ENCODE assay signal across 15 mouse cellular contexts in the genomic region with DNA sequence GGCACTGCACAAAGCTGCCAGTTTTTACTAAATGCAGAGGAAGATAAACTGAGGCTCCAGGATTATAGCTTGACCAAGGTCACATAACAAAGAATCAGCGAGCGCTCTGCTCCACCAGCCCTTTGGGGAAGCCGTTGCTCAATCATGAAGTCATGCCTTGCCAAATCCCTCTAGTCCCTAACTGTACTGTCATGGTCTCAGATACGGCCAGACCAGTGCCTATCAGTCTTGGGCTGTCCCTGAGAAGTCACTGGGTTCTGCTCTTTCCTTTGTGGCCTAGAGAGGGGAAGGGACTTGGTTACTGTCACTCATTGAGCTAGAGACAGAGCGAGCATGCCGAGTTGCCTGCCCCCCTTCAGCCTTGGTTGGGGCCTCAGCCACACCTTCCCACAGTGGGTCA. TPM values are rescaled to one million over a fixed set of nuclear protein-coding genes. Genes with fewer than 3 reads are reported as not detected.
A peak's percentile ranks its signal among the peaks of the same experiment; 100 is the strongest.
DNase-seq lines count a peak whose midpoint lies in the region; ATAC-seq and TF ChIP-seq lines count a peak whose summit lies in the region.
"Had no signal": no experiment of that assay in that cellular context is flagged by ENCODE, and none has a peak within 500 bp of the region (broad histone marks: within the 10 kb centered on the region; RNA-seq: fewer than 3 reads in every experiment).

No protein-coding gene starts in this region.

- H3K36me3 ChIP-seq in stomach, postnatal 0 days (ENCODE audit: control insufficient read depth, insufficient read depth, low read length) = no peaks in the 10 kb centered on the region
- no peaks in the 10 kb centered on the region for H3K36me3 ChIP-seq in forebrain, embryonic 11.5 days (ENCODE audit: control insufficient read depth, insufficient read depth, low read length)
- H3K36me3 ChIP-seq: forebrain, embryonic 15.5 days; kidney, embryonic 15.5 days; limb, embryonic 13.5 days had no signal

- peak; percentile 6 for DNase-seq in gastrocnemius, postnatal 14 days
- no peak for DNase-seq in gastrocnemius, postnatal 4 days (ENCODE audit: low spot score in 2 of 2)
- DNase-seq in lung, postnatal 14 days = peak; percentile 39
- DNase-seq in lung, adult 2 months = no peak
- no peak for DNase-seq in stomach, postnatal 0 days (ENCODE audit: low spot score)
- no peak for DNase-seq in forebrain, embryonic 11.5 days (ENCODE audit: low spot score)

- H3K4me1 ChIP-seq in lung, adult 2 months (ENCODE audit: control insufficient read depth, insufficient read depth, low read length) = no peaks in the 10 kb centered on the region
- H3K4me1 ChIP-seq in stomach, postnatal 0 days (replicated peaks; ENCODE audit: control insufficient read depth, insufficient read depth) = no peaks in the 10 kb centered on the region
- peaks cover 3% of the 10 kb centered on the region; the same call in 1 of the 2 replicates for H3K4me1 ChIP-seq in forebrain, embryonic 11.5 days (replicated peaks; ENCODE audit: control insufficient read depth, insufficient read depth, low read length)
- H3K4me1 ChIP-seq: forebrain, embryonic 15.5 days had no signal

- H3K9ac ChIP-seq in stomach, postnatal 0 days (ENCODE audit: low read length) = no peak overlapping the region
- H3K9ac ChIP-seq in forebrain, embryonic 11.5 days (ENCODE audit: low read length) = no peak overlapping the region
- H3K9ac ChIP-seq: forebrain, embryonic 15.5 days; heart, embryonic 15.5 days; kidney, embryonic 15.5 days; limb, embryonic 13.5 days had no signal

- TF ChIP-seq EP300 in stomach, postnatal 0 days (optimal IDR thresholded peaks at IDR 0.05) = no peak

- H3K27me3 ChIP-seq in stomach, postnatal 0 days (ENCODE audit: control insufficient read depth, insufficient read depth, low read length) = no peaks in the 10 kb centered on the region
- no peaks in the 10 kb centered on the region for H3K27me3 ChIP-seq in forebrain, embryonic 11.5 days (ENCODE audit: control insufficient read depth, insufficient read depth, low read length)
- H3K27me3 ChIP-seq: forebrain, embryonic 15.5 days; heart, embryonic 15.5 days; kidney, embryonic 15.5 days had no signal

- intact Hi-C loops in gastrocnemius, postnatal 14 days (cut with DNase I; ENCODE audit: low total_unique reads) = no loop called here

- no peaks in the 10 kb centered on the region for H3K9me3 ChIP-seq in stomach, postnatal 0 days (ENCODE audit: control insufficient read depth, low read length)
- no peaks in the 10 kb centered on the region for H3K9me3 ChIP-seq in forebrain, embryonic 11.5 days (ENCODE audit: control insufficient read depth, low read length)
- H3K9me3 ChIP-seq: forebrain, embryonic 15.5 days; heart, embryonic 15.5 days; kidney, embryonic 15.5 days; megakaryocyte, embryonic 14.5 days had no signal

- 65% methylated on average over 6 of the region's 6 CpGs for WGBS in lung, adult 2 months
- 80% methylated on average over 6 of the region's 6 CpGs for WGBS in stomach, postnatal 0 days
- WGBS in forebrain, embryonic 11.5 days = 87% methylated on average over 6 of the region's 6 CpGs

- H3K4me2 ChIP-seq in stomach, postnatal 0 days (replicated peaks; ENCODE audit: low read depth) = no peak overlapping the region
- H3K4me2 ChIP-seq in forebrain, embryonic 11.5 days (ENCODE audit: low read depth, low read length, severe bottlenecking) = no peak overlapping the region
- H3K4me2 ChIP-seq: forebrain, embryonic 15.5 days; heart, embryonic 15.5 days; kidney, embryonic 15.5 days; limb, embryonic 13.5 days had no signal

- no peak overlapping the region for H3K27ac ChIP-seq in stomach, postnatal 0 days (replicated peaks)
- H3K27ac ChIP-seq in forebrain, embryonic 11.5 days (ENCODE audit: low read depth, low read length) = no peak overlapping the region
- H3K27ac ChIP-seq: forebrain, embryonic 15.5 days; heart, embryonic 15.5 days; kidney, embryonic 15.5 days; limb, embryonic 13.5 days had no signal

- peak; percentile 37 to 51; a peak in 2 of 4 replicates for ATAC-seq in hematopoietic stem cell, adult 5-6 weeks (replicated peaks in 1 of 2; ENCODE audit: insufficient read depth in 1 of 2, low FRiP score in 2 of 2, low TSS enrichment in 1 of 2, low read depth in 1 of 2, poor library complexity in 2 of 2, severe bottlenecking in 2 of 2)
- ATAC-seq in stomach, postnatal 0 days (ENCODE audit: low FRiP score, low TSS enrichment) = 0 out of 2 replicates have a peak, but pooled peaks have one; percentile 13
- ATAC-seq in cerebellum, adult (ENCODE audit: insufficient number of reproducible peaks, low FRiP score, low TSS enrichment) = no peak
- no peak for ATAC-seq in forebrain, embryonic 11.5 days (replicated peaks; ENCODE audit: low FRiP score)
- ATAC-seq: forebrain, embryonic 15.5 days had no signal

- H3K4me3 ChIP-seq in lung, adult 2 months (replicated peaks; ENCODE audit: extremely low read depth, low read depth, low read length) = no peak overlapping the region
- H3K4me3 ChIP-seq in stomach, postnatal 0 days (ENCODE audit: low read depth, low read length) = no peak overlapping the region
- no peak overlapping the region for H3K4me3 ChIP-seq in forebrain, embryonic 11.5 days (ENCODE audit: low read depth, low read length)
- H3K4me3 ChIP-seq: forebrain, embryonic 15.5 days; heart, embryonic 15.5 days; kidney, embryonic 15.5 days; limb, embryonic 13.5 days; megakaryocyte, embryonic 14.5 days had no signal

- TF ChIP-seq CTCF in lung, adult 2 months (IDR thresholded peaks at IDR 0.05; ENCODE audit: insufficient read depth, low read length) = no peak
- TF ChIP-seq CTCF in stomach, postnatal 0 days (IDR thresholded peaks at IDR 0.05; ENCODE audit: low read depth) = no peak

- no peak for TF ChIP-seq POLR2A in lung, adult 2 months (IDR thresholded peaks at IDR 0.05; ENCODE audit: borderline replicate concordance, extremely low read depth, low read depth, low read length)

RNA-seq across cellular contexts. Expression of a gene that starts 47.6 kb away (rescaled TPM):
- total RNA-seq in gastrocnemius, postnatal 14 days (2021) = 10 to 100 TPM; 60.0 to 66.0 TPM
- total RNA-seq in gastrocnemius, postnatal 4 days (2021) = 10 to 100 TPM; 62.2 to 72.7 TPM
- 43.4 and 51.1 TPM in 2 replicates for polyA plus RNA-seq in lung, adult 2 months (2012; rRNA removed)
- 7.4 and 10.9 TPM in 2 replicates for total RNA-seq in hematopoietic stem cell, adult 5-6 weeks (2017)
- polyA plus RNA-seq in stomach, postnatal 0 days (2015; fragmentation: Nextera tagmentation; extraction: Ambion mirVana) = 10.4 and 13.8 TPM in 2 replicates
- 1.9 and 3.3 TPM in 2 replicates for polyA plus RNA-seq in forebrain, embryonic 11.5 days (2014; fragmentation: Nextera tagmentation; extraction: Ambion mirVana)

RNA-seq across cellular contexts. Expression of a gene that starts 50.1 kb away (rescaled TPM):
- 1 to 10 TPM; 2.4 to 3.5 TPM for total RNA-seq in gastrocnemius, postnatal 14 days (2021)
- total RNA-seq in gastrocnemius, postnatal 4 days (2021) = 10 to 100 TPM; 12.0 to 13.0 TPM
- 38.8 and 51.1 TPM in 2 replicates for polyA plus RNA-seq in lung, adult 2 months (2012; rRNA removed)
- 27.1 and 33.8 TPM in 2 replicates for total RNA-seq in hematopoietic stem cell, adult 5-6 weeks (2017)
- 6.2 and 6.3 TPM in 2 replicates for polyA plus RNA-seq in stomach, postnatal 0 days (2015; fragmentation: Nextera tagmentation; extraction: Ambion mirVana)
- polyA plus RNA-seq in forebrain, embryonic 11.5 days (2014; fragmentation: Nextera tagmentation; extraction: Ambion mirVana) = 20.6 and 23.6 TPM in 2 replicates

RNA-seq across cellular contexts. Expression of a gene that starts 57.8 kb away (rescaled TPM):
- total RNA-seq in gastrocnemius, postnatal 14 days (2021) = not detected
- total RNA-seq in gastrocnemius, postnatal 4 days (2021) = not detected
- polyA plus RNA-seq in lung, adult 2 months (2012; rRNA removed) = 1.9 and 2.0 TPM in 2 replicates
- total RNA-seq in hematopoietic stem cell, adult 5-6 weeks (2017) = not detected in 2 replicates
- polyA plus RNA-seq in stomach, postnatal 0 days (2015; fragmentation: Nextera tagmentation; extraction: Ambion mirVana) = 1,647 and 1,784 TPM in 2 replicates
- not detected in 2 replicates for polyA plus RNA-seq in forebrain, embryonic 11.5 days (2014; fragmentation: Nextera tagmentation; extraction: Ambion mirVana)
- polyA plus RNA-seq: forebrain, embryonic 15.5 days; hindbrain, embryonic 11.5 days; neural tube, embryonic 14.5 days had no signal

Comparison
In these comparisons a context has a peak if more than half of its experiments do, and no peak if none do; other contexts are left out.
1. DNase-seq: peak in gastrocnemius, postnatal 14 days (single experiment) and lung, postnatal 14 days (single experiment); none in gastrocnemius, postnatal 4 days (0 of 2), lung, adult 2 months (single experiment), stomach, postnatal 0 days (single experiment) and forebrain, embryonic 11.5 days (single experiment).
2. ATAC-seq: peak in hematopoietic stem cell, adult 5-6 weeks (2 of 2) and stomach, postnatal 0 days (single experiment); none in cerebellum, adult (single experiment) and forebrain, embryonic 11.5 days (single experiment).